Mouse (Mus musculus) CH12.LX (cell line): ENCODE results near the gene Kcnd3. TPM values are rescaled to one million over a fixed set of nuclear protein-coding genes. Genes with fewer than 3 reads are reported as not detected.
A peak's percentile ranks its signal among the peaks of the same experiment; 100 is the strongest.

Experiments used
- DNase-seq: peaks from one replicate; pipeline ENCODE4 v3.0.0-alpha.2; 2013; ENCODE audit errors: extremely low read depth
- H3K27ac ChIP-seq: 2 replicates; pipeline ENCODE4 v1.5.1; 2012; ENCODE audit warnings: low read depth, mild to moderate bottlenecking, control low read depth, moderate library complexity; ENCODE audit not compliant: insufficient read depth
- H3K27me3 ChIP-seq: replicated peaks from 2 replicates; pipeline ENCODE3; 2012; ENCODE audit warnings: inconsistent platforms
- H3K36me3 ChIP-seq, 2 experiments: replicated peaks in 1 of 2; 2 replicates each; pipeline versions ENCODE3 to v1.6.1; 2012; ENCODE audit warnings: inconsistent platforms in 1 of 2, low read length in 1 of 2, mild to moderate bottlenecking in 1 of 2, mixed read lengths in 1 of 2, moderate library complexity in 1 of 2; ENCODE audit not compliant: control insufficient read depth in 1 of 2, insufficient read depth in 1 of 2
- H3K4me1 ChIP-seq, 2 experiments: 2 replicates each; pipeline ENCODE4 v1.6.1; 2012; ENCODE audit warnings: inconsistent platforms in 1 of 2, moderate library complexity in 1 of 2; ENCODE audit not compliant: insufficient read depth in 2 of 2, control insufficient read depth in 1 of 2
- H3K4me2 ChIP-seq: 2 replicates; pipeline ENCODE4 v1.6.1; 2012; ENCODE audit warnings: low read depth, mild to moderate bottlenecking, control low read depth; ENCODE audit not compliant: poor library complexity, insufficient read depth, severe bottlenecking
- H3K4me3 ChIP-seq, 3 experiments: fragments of 150-350 bp in 1 of 3; sonication (generic) in 1 of 3; replicated peaks in 1 of 3; 2 replicates each; pipeline versions ENCODE3 to v1.5.1; 2011 to 2012; ENCODE audit warnings: low read depth in 2 of 3, low read length in 2 of 3, mild to moderate bottlenecking in 2 of 3, moderate library complexity in 2 of 3, control low read depth in 1 of 3, improper control_type of control experiment in 1 of 3, inconsistent platforms in 1 of 3, mixed read lengths in 1 of 3; ENCODE audit not compliant: poor library complexity in 1 of 3
- H3K79me2 ChIP-seq: replicated peaks from 2 replicates; pipeline ENCODE4 v1.6.1; 2012; ENCODE audit warnings: mild to moderate bottlenecking, moderate library complexity; ENCODE audit not compliant: control insufficient read depth, poor library complexity, insufficient read depth, severe bottlenecking; ENCODE audit errors: extremely low read depth
- H3K9ac ChIP-seq: 2 replicates; pipeline ENCODE4 v1.6.1; 2012; ENCODE audit warnings: low read depth, mild to moderate bottlenecking, control low read depth, moderate library complexity; ENCODE audit not compliant: insufficient read depth
- H3K9me3 ChIP-seq: replicated peaks from 2 replicates; pipeline ENCODE3; 2012; ENCODE audit warnings: low read length, inconsistent platforms, mixed read lengths
- BHLHE40 ChIP-seq: IDR thresholded peaks from 2 replicates; pipeline ENCODE4 v1.6.1; 2011; ENCODE audit warnings: mild to moderate bottlenecking, low read depth, low read length, improper control_type of control experiment
- CHD1 ChIP-seq: IDR thresholded peaks from 2 replicates; pipeline ENCODE4 v1.6.1; 2012; ENCODE audit warnings: low read depth, low read length, improper control_type of control experiment, inconsistent platforms
- CHD2 ChIP-seq: IDR thresholded peaks from 2 replicates; pipeline ENCODE4 v1.6.1; 2011; ENCODE audit warnings: low read length, improper control_type of control experiment
- CTCF ChIP-seq, 2 experiments: IDR thresholded peaks in 1 of 2; conservative IDR thresholded peaks in 1 of 2; 2 replicates each; pipeline ENCODE4 v1.5.1; 2011 to 2012; ENCODE audit warnings: low read depth in 2 of 2, low read length in 2 of 2, improper control_type of control experiment in 1 of 2, inconsistent platforms in 1 of 2, mild to moderate bottlenecking in 1 of 2, moderate library complexity in 1 of 2
- E2F4 ChIP-seq: IDR thresholded peaks from 2 replicates; pipeline ENCODE4 v1.6.1; 2011; ENCODE audit warnings: low read depth, low read length, improper control_type of control experiment; ENCODE audit not compliant: insufficient replicate concordance
- ETS1 ChIP-seq: conservative IDR thresholded peaks from 2 replicates; pipeline ENCODE4 v1.6.1; 2012; ENCODE audit warnings: low read depth, mild to moderate bottlenecking, inconsistent platforms, low read length, improper control_type of control experiment, moderate library complexity
- GABPA ChIP-seq: IDR thresholded peaks from 2 replicates; pipeline ENCODE4 v1.6.1; 2012; ENCODE audit warnings: low read depth, low read length, improper control_type of control experiment, inconsistent platforms; ENCODE audit not compliant: insufficient replicate concordance
- HCFC1 ChIP-seq: IDR thresholded peaks from 2 replicates; pipeline ENCODE4 v1.6.1; 2012; ENCODE audit warnings: low read depth, mild to moderate bottlenecking, inconsistent platforms, low read length, improper control_type of control experiment
- JUN ChIP-seq: IDR thresholded peaks from 2 replicates; pipeline ENCODE4 v1.6.1; 2011; ENCODE audit warnings: low read depth, mild to moderate bottlenecking, low read length, improper control_type of control experiment, moderate library complexity; ENCODE audit not compliant: insufficient read depth
- JUND ChIP-seq: conservative IDR thresholded peaks from 2 replicates; pipeline ENCODE4 v1.6.1; 2011; ENCODE audit warnings: low read depth, low read length, improper control_type of control experiment
- KAT2A ChIP-seq: IDR thresholded peaks from 2 replicates; pipeline ENCODE4 v1.6.1; 2012; ENCODE audit warnings: low read length, improper control_type of control experiment, inconsistent platforms; ENCODE audit not compliant: insufficient replicate concordance
- MAX ChIP-seq: IDR thresholded peaks from 2 replicates; pipeline ENCODE4 v1.6.1; 2011; ENCODE audit warnings: low read length, improper control_type of control experiment
- MEF2A ChIP-seq: IDR thresholded peaks from 2 replicates; pipeline ENCODE4 v1.6.1; 2014; ENCODE audit warnings: low read depth, mild to moderate bottlenecking, inconsistent platforms, low read length, improper control_type of control experiment, borderline replicate concordance
- MXI1 ChIP-seq: IDR thresholded peaks from 2 replicates; pipeline ENCODE4 v1.6.1; 2011; ENCODE audit warnings: mild to moderate bottlenecking, low read depth, low read length, improper control_type of control experiment
- MYC ChIP-seq: IDR thresholded peaks from 2 replicates; pipeline ENCODE4 v1.6.1; 2011; ENCODE audit warnings: low read depth, mild to moderate bottlenecking, improper control_type of control experiment, low read length
- NRF1 ChIP-seq: IDR thresholded peaks from 2 replicates; pipeline ENCODE4 v1.6.1; 2014; ENCODE audit warnings: low read depth, mild to moderate bottlenecking, inconsistent platforms, low read length, improper control_type of control experiment, moderate library complexity
- POLR2A ChIP-seq: IDR thresholded peaks from 2 replicates; pipeline ENCODE4 v1.6.1; 2011; ENCODE audit warnings: low read depth, mild to moderate bottlenecking, improper control_type of control experiment, low read length
- RAD21 ChIP-seq: IDR thresholded peaks from 2 replicates; pipeline ENCODE4 v1.6.1; 2011; ENCODE audit warnings: low read depth, mild to moderate bottlenecking, low read length, improper control_type of control experiment, moderate library complexity
- RCOR1 ChIP-seq: conservative IDR thresholded peaks from 2 replicates; pipeline ENCODE4 v1.6.1; 2012; ENCODE audit warnings: low read depth, mild to moderate bottlenecking, inconsistent platforms, low read length, improper control_type of control experiment
- SIN3A ChIP-seq: IDR thresholded peaks from 2 replicates; pipeline ENCODE4 v1.6.1; 2012; ENCODE audit warnings: low read length, improper control_type of control experiment, inconsistent platforms
- SMC3 ChIP-seq: IDR thresholded peaks from 2 replicates; pipeline ENCODE4 v1.6.1; 2011; ENCODE audit warnings: low read depth, low read length, improper control_type of control experiment
- TCF12 ChIP-seq: IDR thresholded peaks from 2 replicates; pipeline ENCODE4 v1.6.1; 2014; ENCODE audit warnings: low read depth, mild to moderate bottlenecking, inconsistent platforms, low read length, improper control_type of control experiment
- UBTF ChIP-seq: IDR thresholded peaks from 2 replicates; pipeline ENCODE4 v1.6.1; 2012; ENCODE audit warnings: low read depth, mild to moderate bottlenecking, inconsistent platforms, low read length, improper control_type of control experiment, moderate library complexity
- USF1 ChIP-seq: IDR thresholded peaks from 2 replicates; pipeline ENCODE4 v1.6.1; 2014; ENCODE audit warnings: low read depth, mild to moderate bottlenecking, inconsistent platforms, low read length, improper control_type of control experiment
- ZC3H11A ChIP-seq: IDR thresholded peaks from 2 replicates; pipeline ENCODE4 v1.6.1; 2012; ENCODE audit warnings: low read depth, mild to moderate bottlenecking, inconsistent platforms, low read length, improper control_type of control experiment
- ZKSCAN1 ChIP-seq: IDR thresholded peaks from 2 replicates; pipeline ENCODE4 v1.6.1; 2012; ENCODE audit warnings: low read depth, inconsistent platforms, low read length, improper control_type of control experiment, borderline replicate concordance
- ZMIZ1 ChIP-seq: IDR thresholded peaks from 2 replicates; pipeline ENCODE4 v1.6.1; 2012; ENCODE audit warnings: low read depth, mild to moderate bottlenecking, inconsistent platforms, low read length, improper control_type of control experiment
- dilution Hi-C: fragments of 300-500 bp; cut with MboI; formaldehyde crosslinking; loops from 2 replicates; pipeline ENCODE4 v1.14.3; 2020; ENCODE audit warnings: low sequenced_read_pairs; ENCODE audit not compliant: extremely low pct_unique_long_range_greater_than_20kb, extremely low pct_ligation_motif_present
- in situ Hi-C: fragments of 300-500 bp; cut with MboI; formaldehyde crosslinking; loops from 3 replicates; pipeline ENCODE4 v1.14.3; 2019; ENCODE audit warnings: low sequenced_read_pairs, low pct_ligation_motif_present, low pct_unique_long_range_greater_than_20kb, mixed read lengths
- polyA plus RNA-seq: library from polyadenylated mRNA; unstranded; fragments of >175 nt; gene quantifications from 2 replicates; pipeline ENCODE4 v1.2.1, GENCODE M21; 2012; ENCODE audit warnings: low read depth; ENCODE audit not compliant: insufficient read length
- total RNA-seq, 2 experiments: library from RNA; depleted of rRNA; stranded (reverse); fragments of 300-350 nt in 1 of 2; fragments of >200 nt in 1 of 2; gene quantifications; 2 replicates each; pipeline ENCODE4 v1.2.3; 2012 to 2014

Gene Kcnd3
- total and polyA plus RNA-seq, 3 experiments, result not detected

DNA sequence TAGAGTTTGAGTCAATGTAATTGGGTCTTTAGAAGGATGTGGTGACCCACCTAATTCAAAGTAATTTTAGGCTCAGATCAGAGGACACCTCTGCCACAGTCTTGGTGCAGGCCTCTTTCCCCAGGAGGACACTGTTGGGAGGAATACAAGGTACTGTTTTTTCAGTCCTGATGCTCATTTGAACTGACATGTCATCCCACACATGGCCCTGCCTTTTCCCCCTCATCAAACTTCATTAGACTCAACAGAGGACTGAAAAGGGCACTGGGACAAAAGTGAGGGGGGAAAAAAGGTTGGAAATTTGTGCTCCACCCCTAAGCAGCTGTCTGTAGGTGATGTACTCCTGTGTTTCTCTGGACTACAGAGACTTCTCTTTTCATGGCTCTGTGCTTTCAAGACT is 39.4 kb upstream of the Kcnd3 start:
- DNase-seq, result no peak
- Histone ChIP-seq H3K27ac (no peak overlapping the region), H3K36me3 (no peaks in the 10 kb centered on the region), H3K4me1 (no peaks in the 10 kb centered on the region), H3K79me2 (no peaks in the 10 kb centered on the region), H3K27me3 (peaks cover 87% of the 10 kb centered on the region), H3K9me3 (no peaks in the 10 kb centered on the region), H3K9ac (no peak overlapping the region), H3K4me3 (no peak overlapping the region), H3K4me2 (no peak overlapping the region)
- no peak for TF ChIP-seq RAD21
- TF ChIP-seq JUND, result no peak
- TF ChIP-seq ZMIZ1, result no peak
- TF ChIP-seq CHD1, result no peak
- TF ChIP-seq MEF2A, result no peak
- no peak for TF ChIP-seq USF1
- no peak for TF ChIP-seq GABPA
- TF ChIP-seq ZKSCAN1, result no peak
- TF ChIP-seq MAX, result no peak
- TF ChIP-seq SIN3A, result no peak
- dilution Hi-C loops (no loop called here), in situ Hi-C loops (no loop called here)

DNA sequence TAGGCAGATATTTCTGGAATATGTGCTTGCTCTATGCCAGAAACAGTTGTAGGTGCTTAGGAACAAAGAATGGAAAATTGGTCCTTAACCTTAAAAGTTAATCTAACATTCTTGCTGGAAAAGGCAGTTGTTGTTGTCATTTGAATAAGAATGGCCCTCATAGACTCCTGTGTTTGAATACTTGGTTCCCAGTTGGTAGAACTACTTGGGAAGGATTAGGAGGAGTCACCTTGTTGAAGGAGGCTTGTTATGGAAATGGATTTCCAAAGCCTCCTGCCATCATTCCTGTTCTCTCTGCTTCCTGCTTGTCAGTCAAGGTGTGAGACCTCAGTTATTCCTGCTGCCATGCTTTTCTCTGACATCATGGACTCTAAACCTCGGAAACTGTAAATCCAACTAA is 33.7 kb upstream of the Kcnd3 start:
- H3K4me3 ChIP-seq, result no peak overlapping the region
- H3K9ac ChIP-seq, result no peak overlapping the region
- no peak overlapping the region for H3K4me2 ChIP-seq
- DNase-seq, result no peak
- no peak for TF ChIP-seq MYC
- no peak for TF ChIP-seq BHLHE40
- no peak for TF ChIP-seq NRF1
- no peak for TF ChIP-seq MAX
- TF ChIP-seq USF1, result no peak
- TF ChIP-seq E2F4, result no peak
- H3K4me1 ChIP-seq, result no peaks in the 10 kb centered on the region
- H3K27me3 ChIP-seq, result peaks cover 66% of the 10 kb centered on the region
- no peak overlapping the region for H3K27ac ChIP-seq
- no peaks in the 10 kb centered on the region for H3K36me3 ChIP-seq
- peaks cover 20% of the 10 kb centered on the region for H3K9me3 ChIP-seq
- in situ Hi-C loops, result no loop called here
- dilution Hi-C loops, result no loop called here
- H3K79me2 ChIP-seq, result no peaks in the 10 kb centered on the region

DNA sequence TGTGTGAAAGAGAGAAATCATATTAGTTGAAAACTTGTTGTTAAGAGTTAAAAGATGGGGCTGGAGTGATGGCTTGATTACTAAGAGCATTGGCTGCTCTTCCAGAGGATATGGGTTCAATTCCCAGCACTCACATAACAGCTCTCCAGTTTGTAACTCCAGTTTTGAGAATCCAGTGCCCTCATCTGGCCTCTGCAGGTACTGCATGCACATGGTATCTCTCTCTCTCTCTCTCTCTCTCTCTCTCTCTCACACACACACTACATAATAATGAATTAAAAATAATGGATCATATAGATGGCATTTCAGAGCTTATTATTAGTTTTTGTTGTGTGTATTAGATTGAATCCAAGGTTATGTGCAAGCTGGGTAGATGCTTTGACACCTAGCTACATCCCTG is 29.7 kb upstream of the Kcnd3 start:
- Histone ChIP-seq H3K9ac (no peak overlapping the region), H3K36me3 (no peaks in the 10 kb centered on the region), H3K9me3 (peaks cover 20% of the 10 kb centered on the region), H3K79me2 (no peaks in the 10 kb centered on the region), H3K4me2 (no peak overlapping the region), H3K27ac (no peak overlapping the region), H3K4me3 (no peak overlapping the region), H3K4me1 (no peaks in the 10 kb centered on the region), H3K27me3 (peaks cover 68% of the 10 kb centered on the region)
- peak; percentile 2 for DNase-seq
- dilution Hi-C loops, result no loop called here
- in situ Hi-C loops, result no loop called here
- TF ChIP-seq E2F4 (no peak), MXI1 (no peak), HCFC1 (no peak), ZC3H11A (no peak), KAT2A (no peak), USF1 (no peak), NRF1 (no peak), ETS1 (no peak), TCF12 (no peak), CTCF (conservative IDR thresholded peaks at IDR 0.05 in 1 of 2, IDR thresholded peaks at IDR 0.05 in 1 of 2; ENCODE audit: low read depth in 2 of 2, low read length in 2 of 2) (peak; percentile 15 to 47; a peak in 2 of 4 replicates), SMC3 (0 out of 2 replicates have a peak, but pooled peaks have one; percentile 16), POLR2A (no peak), ZMIZ1 (no peak), CHD2 (no peak), JUN (no peak), RAD21 (peak; percentile 24), RCOR1 (no peak), UBTF (no peak), ZKSCAN1 (no peak)
